Mouse (Mus musculus) stomach, postnatal 0 days (tissue): ENCODE data around the gene Tln1. TPM values are rescaled to one million over a fixed set of nuclear protein-coding genes. Genes with fewer than 3 reads are reported as not detected.

Source experiments
- ATAC-seq: fragments of 200-750 bp; cut with Nextera tagmentation; 2 replicates; pipeline ENCODE4 v1.8.0; 2017; ENCODE audit not compliant: low FRiP score, low TSS enrichment
- DNase-seq: peaks from one replicate; pipeline ENCODE4 v3.0.0-alpha.2; 2016; ENCODE audit warnings: low spot score
- H3K27ac ChIP-seq: fragments of 300-500 bp; sonication (generic); replicated peaks from 2 replicates; pipeline ENCODE4 v1.5.1; 2014; ENCODE audit warnings: mild to moderate bottlenecking, control low read depth
- H3K27me3 ChIP-seq: fragments of 300-500 bp; sonication (generic); 2 replicates; pipeline ENCODE4 v1.6.1; 2014; ENCODE audit warnings: low read length; ENCODE audit not compliant: control insufficient read depth, insufficient read depth
- H3K36me3 ChIP-seq: fragments of 300-500 bp; sonication (generic); 2 replicates; pipeline ENCODE4 v1.6.1; 2014; ENCODE audit warnings: low read length, mixed read lengths; ENCODE audit not compliant: control insufficient read depth, insufficient read depth
- H3K4me1 ChIP-seq: fragments of 300-500 bp; sonication (generic); replicated peaks from 2 replicates; pipeline ENCODE4 v1.6.1; 2014; ENCODE audit warnings: antibody characterized with exemption; ENCODE audit not compliant: control insufficient read depth, insufficient read depth
- H3K4me2 ChIP-seq: fragments of 300-500 bp; sonication (generic); replicated peaks from 2 replicates; pipeline ENCODE4 v1.6.1; 2014; ENCODE audit warnings: low read depth, mild to moderate bottlenecking, control low read depth, moderate library complexity
- H3K4me3 ChIP-seq: fragments of 300-500 bp; sonication (generic); 2 replicates; pipeline ENCODE4 v1.5.1; 2014; ENCODE audit warnings: low read depth, low read length, control low read depth
- H3K9ac ChIP-seq: fragments of 300-500 bp; sonication (generic); 2 replicates; pipeline ENCODE4 v1.6.1; 2014; ENCODE audit warnings: mild to moderate bottlenecking, low read length, control low read depth, mixed read lengths
- H3K9me3 ChIP-seq: fragments of 300-500 bp; sonication (generic); 2 replicates; pipeline ENCODE4 v1.6.1; 2016; ENCODE audit warnings: low read length; ENCODE audit not compliant: control insufficient read depth
- CTCF ChIP-seq: IDR thresholded peaks from 2 replicates; pipeline ENCODE4 v1.5.1; 2016; ENCODE audit warnings: antibody characterized with exemption, low read depth, mild to moderate bottlenecking, moderate library complexity
- EP300 ChIP-seq: optimal IDR thresholded peaks from 2 replicates; pipeline ENCODE3; 2016; ENCODE audit warnings: antibody characterized with exemption
- WGBS: fragments of 180-500 bp; shearing (Covaris S2); extraction: QIAGEN DNeasy Blood & Tissue Kit; methylation state at CpG from one replicate; pipeline ENCODE4 v1.1.7; 2014; 5-methylcytosine and 5-hydroxymethylcytosine counted together
- polyA plus RNA-seq: library from polyadenylated mRNA; unstranded; fragments of >200 nt; fragmentation: Nextera tagmentation; extraction: Ambion mirVana; gene quantifications from 2 replicates; pipeline ENCODE4 v1.2.1, GENCODE M21; 2015

Gene Tln1
- polyA plus RNA-seq, 1 experiment from 2014 or later, result 60.3 TPM

GRCm38 (mm10) chr4:43511675-43512454 lies 50.6 kb downstream of the Tln1 start:
- Histone ChIP-seq H3K4me2 (no peak overlapping the region), H3K36me3 (peaks cover 4% of the 10 kb centered on the region; the same call in 1 of the 2 replicates), H3K4me1 (peaks cover 7% of the 10 kb centered on the region; the same call in 1 of the 2 replicates), H3K27me3 (no peaks in the 10 kb centered on the region), H3K27ac (0 out of 2 replicates have a peak overlapping the region, but pooled peaks have one; percentile 18), H3K9ac (no peak overlapping the region), H3K4me3 (no peak overlapping the region), H3K9me3 (no peaks in the 10 kb centered on the region)
- no peak for TF ChIP-seq CTCF
- no peak for TF ChIP-seq EP300
- 69% methylated on average over 18 of the region's 19 CpGs for WGBS
- ATAC-seq, result no peak
- DNase-seq, result no peak

DNA sequence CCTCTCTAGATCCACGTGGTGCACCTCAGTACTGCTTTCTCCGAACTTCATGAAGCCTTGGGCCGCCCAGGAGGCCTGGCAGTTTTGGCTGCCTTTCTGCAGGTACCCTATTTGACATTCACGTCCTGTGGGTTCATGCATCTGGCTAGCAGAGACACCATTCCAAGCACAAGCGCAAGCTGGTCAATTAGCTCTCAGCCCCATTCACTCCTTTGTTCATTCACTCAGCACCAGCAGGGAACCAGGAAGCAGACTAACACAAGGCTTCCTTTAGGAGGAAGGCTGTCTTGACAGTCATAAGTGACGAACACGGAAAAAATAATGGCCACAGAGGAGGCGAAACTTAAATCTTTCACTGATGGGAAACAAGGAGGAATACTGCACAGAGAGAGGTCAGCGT lies 53.4 kb downstream of the Tln1 start:
- Histone ChIP-seq H3K9ac (peak overlapping the region; percentile 51), H3K4me2 (peak overlapping the region; percentile 80), H3K27me3 (no peaks in the 10 kb centered on the region), H3K27ac (peak overlapping the region; percentile 45; the same call in 1 of the 2 replicates), H3K4me3 (peak overlapping the region; percentile 39; the same call in 1 of the 2 replicates), H3K36me3 (no peaks in the 10 kb centered on the region), H3K9me3 (no peaks in the 10 kb centered on the region), H3K4me1 (peaks cover 4% of the 10 kb centered on the region; the same call in 1 of the 2 replicates)
- TF ChIP-seq CTCF (no peak), EP300 (no peak)
- ATAC-seq (no peak), DNase-seq (no peak)
- WGBS, result 40% methylated on average over 9 of the region's 9 CpGs

DNA sequence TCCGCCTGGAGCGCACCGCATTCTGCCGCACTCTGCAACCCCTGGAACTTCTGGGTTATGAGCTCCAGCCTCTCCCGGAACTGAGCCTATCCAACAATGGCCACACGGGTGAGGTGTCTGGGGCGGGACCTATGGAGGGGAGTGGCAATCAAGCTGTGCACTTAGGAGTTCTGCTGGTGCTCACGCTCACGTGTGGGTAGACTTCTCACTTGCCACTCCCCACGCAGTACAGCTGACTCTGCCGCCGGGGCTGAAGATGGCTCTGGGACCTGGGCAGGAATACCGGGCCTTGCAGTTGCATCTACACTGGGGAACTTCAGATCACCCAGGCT lies 53.9 kb downstream of the Tln1 start:
- H3K27ac ChIP-seq, result peak overlapping the region; percentile 45
- under 1% methylated on average over 13 of the region's 13 CpGs for WGBS
- H3K4me3 ChIP-seq, result peak overlapping the region; percentile 39
- H3K4me1 ChIP-seq, result peaks cover 4% of the 10 kb centered on the region; the same call in 1 of the 2 replicates
- no peaks in the 10 kb centered on the region for H3K36me3 ChIP-seq
- peak overlapping the region; percentile 51 for H3K9ac ChIP-seq
- peak overlapping the region; percentile 80 for H3K4me2 ChIP-seq
- H3K9me3 ChIP-seq, result no peaks in the 10 kb centered on the region
- TF ChIP-seq CTCF, result peak; percentile 17; the same call in 1 of the 2 replicates
- no peak for TF ChIP-seq EP300
- ATAC-seq, result peak; percentile 87
- DNase-seq, result peak; percentile 82
- H3K27me3 ChIP-seq, result no peaks in the 10 kb centered on the region

- DNase-seq, result peak; percentile 41
- H3K9ac ChIP-seq, result peak overlapping the region; percentile 51; the same call in 1 of the 2 replicates
- peak overlapping the region; percentile 80 for H3K4me2 ChIP-seq
- no peaks in the 10 kb centered on the region for H3K36me3 ChIP-seq
- TF ChIP-seq CTCF (no peak), EP300 (no peak)
- H3K27ac ChIP-seq, result peak overlapping the region; percentile 9; the same call in 1 of the 2 replicates
- H3K9me3 ChIP-seq, result no peaks in the 10 kb centered on the region
- WGBS, result 7% methylated on average over 22 of the region's 22 CpGs
- peak overlapping the region; percentile 39 for H3K4me3 ChIP-seq
- no peaks in the 10 kb centered on the region for H3K27me3 ChIP-seq
- peak; percentile 24 for ATAC-seq
- H3K4me1 ChIP-seq, result peaks cover 4% of the 10 kb centered on the region; the same call in 1 of the 2 replicates
Observed at GRCm38 (mm10) chr4:43507938-43508665, 54.4 kb downstream of the Tln1 start.

DNA sequence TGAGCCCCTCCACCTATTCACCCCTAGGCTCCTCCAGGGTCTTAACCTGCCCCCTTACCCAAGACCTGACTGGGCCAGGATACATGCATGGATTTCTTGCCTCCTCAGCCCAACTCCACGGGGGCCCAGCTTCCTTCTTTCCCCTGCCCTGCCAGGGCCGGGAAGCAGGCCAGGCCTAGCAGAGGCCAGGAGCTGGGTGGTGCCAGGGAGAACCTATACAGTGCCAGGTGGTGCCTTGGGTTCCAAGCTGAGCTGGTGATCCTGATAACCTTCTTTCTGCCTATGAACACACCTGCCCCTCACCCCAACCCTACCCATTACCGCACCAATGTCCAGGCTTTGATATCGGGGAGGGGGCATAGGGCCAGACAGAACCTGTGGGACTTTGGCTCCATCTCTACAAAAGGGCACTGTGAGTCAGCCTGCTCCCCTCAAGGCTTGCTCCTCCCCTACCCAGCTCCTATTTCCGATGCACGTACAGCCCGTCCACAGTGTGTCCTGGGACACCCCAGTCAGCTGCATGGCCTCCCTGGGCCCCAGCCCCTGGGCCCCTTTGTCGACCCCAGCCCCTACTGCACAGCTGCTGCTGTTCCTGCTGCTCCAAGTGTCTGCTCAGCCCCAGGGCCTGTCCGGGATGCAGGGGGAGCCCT lies 55.8 kb downstream of the Tln1 start, which contains the start of gene Car9:
Car9 (plus strand) TSS at position 431 of the 650 bp plus-strand sequence.
- no peak for DNase-seq

More for the DNA sequence above, 55.8 kb downstream of the Tln1 start, which contains the start of gene Car9:
- peaks cover 4% of the 10 kb centered on the region; the same call in 1 of the 2 replicates for H3K4me1 ChIP-seq
- H3K4me3 ChIP-seq, result peak within 1 kb of the TSS; percentile 39; the same call in 1 of the 2 replicates
- H3K36me3 ChIP-seq, result no peaks in the 10 kb centered on the region
- no peak within 1 kb of the TSS for H3K9ac ChIP-seq
- H3K27me3 ChIP-seq, result no peaks in the 10 kb centered on the region
- peak within 1 kb of the TSS; percentile 80 for H3K4me2 ChIP-seq
- H3K9me3 ChIP-seq, result no peaks in the 10 kb centered on the region
- H3K27ac ChIP-seq, result no peak within 1 kb of the TSS
- 0 out of 2 replicates have a peak, but pooled peaks have one; percentile 12 for ATAC-seq
- WGBS, result 49% methylated on average over 9 of the region's 9 CpGs
- TF ChIP-seq CTCF (no peak), EP300 (no peak)
